Mouse (Mus musculus) hindbrain, embryonic 10.5 days (tissue): ENCODE measurements around the gene Pitpnb. TPM values are rescaled to one million over a fixed set of nuclear protein-coding genes. Genes with fewer than 3 reads are reported as not detected.

ENCODE experiments used
- DNase-seq: peaks from one replicate; pipeline ENCODE4 v3.0.0-alpha.2; 2017; ENCODE audit warnings: low spot score
- H3K27ac ChIP-seq: fragments of 300-500 bp; sonication (generic); 2 replicates; pipeline ENCODE4 v1.5.1; 2016; ENCODE audit warnings: mild to moderate bottlenecking, moderate library complexity
- H3K27me3 ChIP-seq: fragments of 300-500 bp; sonication (generic); 2 replicates; pipeline ENCODE4 v1.6.1; 2016; ENCODE audit warnings: mild to moderate bottlenecking; ENCODE audit not compliant: poor library complexity, insufficient read depth, severe bottlenecking
- H3K36me3 ChIP-seq: fragments of 300-500 bp; sonication (generic); 2 replicates; pipeline ENCODE4 v1.6.1; 2016; ENCODE audit warnings: mild to moderate bottlenecking, moderate library complexity
- H3K4me1 ChIP-seq: fragments of 300-500 bp; sonication (generic); replicated peaks from 2 replicates; pipeline ENCODE4 v1.6.1; 2016; ENCODE audit warnings: mild to moderate bottlenecking
- H3K4me3 ChIP-seq: fragments of 300-500 bp; sonication (generic); 2 replicates; pipeline ENCODE4 v1.5.1; 2016; ENCODE audit warnings: mild to moderate bottlenecking, moderate library complexity
- H3K9me3 ChIP-seq: fragments of 300-500 bp; sonication (generic); 2 replicates; pipeline ENCODE4 v1.6.1; 2016; ENCODE audit warnings: mild to moderate bottlenecking, moderate library complexity
- WGBS: fragments of 180-500 bp; shearing (Covaris S2); methylation state at CpG from one replicate; pipeline ENCODE4 v1.1.7; 2016; 5-methylcytosine and 5-hydroxymethylcytosine counted together
- polyA plus RNA-seq: library from polyadenylated mRNA; unstranded; fragments of >200 nt; fragmentation: Nextera tagmentation; extraction: Ambion mirVana; gene quantifications from 2 replicates; pipeline ENCODE4 v1.2.1, GENCODE M21; 2016

Pitpnb gene
- polyA plus RNA-seq = 110 and 119 TPM in 2 replicates

- H3K4me1 ChIP-seq = peaks cover 33% of the 10 kb centered on the region
- H3K27ac ChIP-seq = peak within 1 kb of the TSS; percentile 96
- DNase-seq = peak; percentile 97
- H3K4me3 ChIP-seq = peak within 1 kb of the TSS; percentile 96
- H3K36me3 ChIP-seq = peaks cover 32% of the 10 kb centered on the region
- peaks cover 2% of the 10 kb centered on the region; the same call in 1 of the 2 replicates for H3K9me3 ChIP-seq
- WGBS = under 1% methylated on average over 78 of the region's 78 CpGs
- H3K27me3 ChIP-seq = no peaks in the 10 kb centered on the region
Observed at GRCm38 (mm10) chr5:111330417-111331098, at the start of gene Pitpnb. Gene Pitpnb (plus strand): TSS chr5:111330763.

- WGBS = 88% methylated on average over 19 of the region's 19 CpGs
- Histone ChIP-seq H3K27ac (no peak overlapping the region), H3K36me3 (peaks cover 83% of the 10 kb centered on the region), H3K27me3 (no peaks in the 10 kb centered on the region), H3K4me1 (peaks cover under 1% of the 10 kb centered on the region), H3K4me3 (no peak overlapping the region), H3K9me3 (no peaks in the 10 kb centered on the region)
- no peak for DNase-seq
Observed at GRCm38 (mm10) chr5:111284420-111285175, 46.0 kb upstream of the Pitpnb start.

- Histone ChIP-seq H3K4me3 (no peak overlapping the region), H3K4me1 (peaks cover 8% of the 10 kb centered on the region; the same call in 1 of the 2 replicates), H3K9me3 (no peaks in the 10 kb centered on the region), H3K36me3 (peaks cover 55% of the 10 kb centered on the region), H3K27me3 (no peaks in the 10 kb centered on the region), H3K27ac (no peak overlapping the region)
- no peak for DNase-seq
- WGBS = 60% methylated on average over 5 of the region's 5 CpGs
Observed at GRCm38 (mm10) chr5:111287571-111287970, 43.0 kb upstream of the Pitpnb start.

GRCm38 (mm10) chr5:111288486-111288885 is 42.1 kb upstream of the Pitpnb start:
- WGBS = 93% methylated on average over 11 of the region's 11 CpGs
- H3K36me3 ChIP-seq = peaks cover 46% of the 10 kb centered on the region
- no peak overlapping the region for H3K27ac ChIP-seq
- DNase-seq = no peak
- H3K4me3 ChIP-seq = no peak overlapping the region
- H3K4me1 ChIP-seq = peaks cover 8% of the 10 kb centered on the region; the same call in 1 of the 2 replicates
- H3K9me3 ChIP-seq = no peaks in the 10 kb centered on the region
- no peaks in the 10 kb centered on the region for H3K27me3 ChIP-seq

- peaks cover 8% of the 10 kb centered on the region; the same call in 1 of the 2 replicates for H3K4me1 ChIP-seq
- no peak overlapping the region for H3K27ac ChIP-seq
- DNase-seq = no peak
- WGBS = 84% methylated on average over 11 of the region's 11 CpGs
- H3K27me3 ChIP-seq = no peaks in the 10 kb centered on the region
- no peak overlapping the region for H3K4me3 ChIP-seq
- peaks cover 31% of the 10 kb centered on the region for H3K36me3 ChIP-seq
- peaks cover 1% of the 10 kb centered on the region; the same call in 1 of the 2 replicates for H3K9me3 ChIP-seq
Observed at GRCm38 (mm10) chr5:111290071-111290470, 40.5 kb upstream of the Pitpnb start.

- Histone ChIP-seq H3K4me3 (no peak overlapping the region), H3K36me3 (peaks cover 15% of the 10 kb centered on the region), H3K4me1 (peaks cover 8% of the 10 kb centered on the region; the same call in 1 of the 2 replicates), H3K27ac (no peak overlapping the region), H3K27me3 (no peaks in the 10 kb centered on the region), H3K9me3 (peaks cover 2% of the 10 kb centered on the region; the same call in 1 of the 2 replicates)
- WGBS = 69% methylated on average over 10 of the region's 10 CpGs
- DNase-seq = no peak
Observed at GRCm38 (mm10) chr5:111291639-111292038, 38.9 kb upstream of the Pitpnb start.

GRCm38 (mm10) chr5:111297801-111298200 is 32.8 kb upstream of the Pitpnb start:
- no peak overlapping the region for H3K27ac ChIP-seq
- 0 out of 2 replicates have a peak, but pooled peaks cover 3% of the 10 kb centered on the region for H3K4me1 ChIP-seq
- no peak for DNase-seq
- 0 out of 2 replicates have a peak, but pooled peaks cover 2% of the 10 kb centered on the region for H3K27me3 ChIP-seq
- no peak overlapping the region for H3K4me3 ChIP-seq
- no peaks in the 10 kb centered on the region for H3K36me3 ChIP-seq
- WGBS = 75% methylated on average over 5 of the region's 5 CpGs
- peaks cover 2% of the 10 kb centered on the region; the same call in 1 of the 2 replicates for H3K9me3 ChIP-seq

GRCm38 (mm10) chr5:111298706-111299105 is 31.9 kb upstream of the Pitpnb start:
- Histone ChIP-seq H3K9me3 (peaks cover 2% of the 10 kb centered on the region; the same call in 1 of the 2 replicates), H3K36me3 (no peaks in the 10 kb centered on the region), H3K27ac (no peak overlapping the region), H3K4me3 (no peak overlapping the region), H3K27me3 (0 out of 2 replicates have a peak, but pooled peaks cover 2% of the 10 kb centered on the region), H3K4me1 (0 out of 2 replicates have a peak, but pooled peaks cover 3% of the 10 kb centered on the region)
- no peak for DNase-seq
- 50% methylated on average over 7 of the region's 7 CpGs for WGBS

- Histone ChIP-seq H3K4me1 (0 out of 2 replicates have a peak, but pooled peaks cover 3% of the 10 kb centered on the region), H3K36me3 (no peaks in the 10 kb centered on the region), H3K9me3 (no peaks in the 10 kb centered on the region), H3K4me3 (no peak overlapping the region), H3K27ac (no peak overlapping the region), H3K27me3 (0 out of 2 replicates have a peak, but pooled peaks cover 2% of the 10 kb centered on the region)
- 81% methylated on average over 8 of the region's 8 CpGs for WGBS
- DNase-seq = no peak
Observed at GRCm38 (mm10) chr5:111300776-111301175, 29.8 kb upstream of the Pitpnb start.

- Histone ChIP-seq H3K4me3 (no peak overlapping the region), H3K27me3 (0 out of 2 replicates have a peak, but pooled peaks cover 2% of the 10 kb centered on the region), H3K4me1 (0 out of 2 replicates have a peak, but pooled peaks cover 3% of the 10 kb centered on the region), H3K36me3 (no peaks in the 10 kb centered on the region), H3K27ac (no peak overlapping the region), H3K9me3 (no peaks in the 10 kb centered on the region)
- DNase-seq = no peak
- 78% methylated on average over 7 of the region's 7 CpGs for WGBS
Observed at GRCm38 (mm10) chr5:111301736-111302135, 28.8 kb upstream of the Pitpnb start.

GRCm38 (mm10) chr5:111304730-111305129 is 25.8 kb upstream of the Pitpnb start:
- Histone ChIP-seq H3K36me3 (no peaks in the 10 kb centered on the region), H3K4me1 (0 out of 2 replicates have a peak, but pooled peaks cover 3% of the 10 kb centered on the region), H3K4me3 (no peak overlapping the region), H3K27me3 (no peaks in the 10 kb centered on the region), H3K27ac (no peak overlapping the region), H3K9me3 (no peaks in the 10 kb centered on the region)
- DNase-seq = no peak
- WGBS = 87% methylated on average over 3 of the region's 3 CpGs

GRCm38 (mm10) chr5:111310185-111310584 is 20.4 kb upstream of the Pitpnb start:
- Histone ChIP-seq H3K4me1 (no peaks in the 10 kb centered on the region), H3K27ac (no peak overlapping the region), H3K27me3 (no peaks in the 10 kb centered on the region), H3K36me3 (no peaks in the 10 kb centered on the region), H3K4me3 (no peak overlapping the region), H3K9me3 (peaks cover 7% of the 10 kb centered on the region; the same call in 1 of the 2 replicates)
- no peak for DNase-seq
- 81% methylated on average over 6 of the region's 6 CpGs for WGBS
